Mouse (Mus musculus) neural tube, embryonic 14.5 days (tissue): ENCODE results near the gene Brd2. TPM values are rescaled to one million over a fixed set of nuclear protein-coding genes. Genes with fewer than 3 reads are reported as not detected.
"Not testable (repeated sequence)": the region's sequence is repeated elsewhere in the genome, so short reads cannot be mapped to it uniquely, and the experiment has no call there.

Experiments used
- ATAC-seq: fragments of 200-750 bp; cut with Nextera tagmentation; 2 replicates; pipeline ENCODE4 v1.8.0; 2017; ENCODE audit warnings: low read depth, mild to moderate bottlenecking, moderate TSS enrichment, moderate library complexity
- H3K27ac ChIP-seq: fragments of 300-500 bp; sonication (generic); 2 replicates; pipeline ENCODE4 v1.5.1; 2014; ENCODE audit warnings: low read depth, mild to moderate bottlenecking, control low read depth, low read length, moderate library complexity, mixed read lengths
- H3K27me3 ChIP-seq: fragments of 300-500 bp; sonication (generic); 2 replicates; pipeline ENCODE4 v1.6.1; 2014; ENCODE audit warnings: low read length; ENCODE audit not compliant: control insufficient read depth, insufficient read depth
- H3K36me3 ChIP-seq: fragments of 300-500 bp; sonication (generic); 2 replicates; pipeline ENCODE4 v1.6.1; 2014; ENCODE audit warnings: low read length, mixed read lengths; ENCODE audit not compliant: control insufficient read depth, insufficient read depth
- H3K4me1 ChIP-seq: fragments of 300-500 bp; sonication (generic); 2 replicates; pipeline ENCODE4 v1.6.1; 2014; ENCODE audit warnings: low read length; ENCODE audit not compliant: control insufficient read depth, insufficient read depth
- H3K4me2 ChIP-seq: fragments of 300-500 bp; sonication (generic); 2 replicates; pipeline ENCODE4 v1.6.1; 2014; ENCODE audit warnings: mild to moderate bottlenecking, low read depth, low read length, control low read depth
- H3K4me3 ChIP-seq: fragments of 300-500 bp; sonication (generic); 2 replicates; pipeline ENCODE4 v1.5.1; 2014; ENCODE audit warnings: low read depth, low read length, control low read depth, mixed read lengths
- H3K9ac ChIP-seq: fragments of 300-500 bp; sonication (generic); replicated peaks from 2 replicates; pipeline ENCODE4 v1.6.1; 2014; ENCODE audit warnings: low read depth, mild to moderate bottlenecking, control low read depth, low read length, mixed read lengths
- H3K9me3 ChIP-seq: fragments of 300-500 bp; sonication (generic); 2 replicates; pipeline ENCODE4 v1.6.1; 2016; ENCODE audit warnings: low read length; ENCODE audit not compliant: control insufficient read depth
- WGBS: fragments of 180-500 bp; shearing (Covaris S2); extraction: QIAGEN DNeasy Blood & Tissue Kit; methylation state at CpG from one replicate; pipeline ENCODE4 v1.1.7; 2014; 5-methylcytosine and 5-hydroxymethylcytosine counted together
- polyA plus RNA-seq: library from polyadenylated mRNA; unstranded; fragments of >200 nt; fragmentation: Nextera tagmentation; extraction: Ambion mirVana; gene quantifications from 2 replicates; pipeline ENCODE4 v1.2.1, GENCODE M21; 2014

The Brd2 gene
- polyA plus RNA-seq, 1 experiment from 2014 or later = 160 TPM

GRCm38 (mm10) chr17:34144960-34145371 is 22.5 kb upstream of the Brd2 start:
- Histone ChIP-seq H3K9ac (no peak overlapping the region), H3K9me3 (no peaks in the 10 kb centered on the region), H3K4me1 (no peaks in the 10 kb centered on the region), H3K36me3 (no peaks in the 10 kb centered on the region), H3K27ac (no peak overlapping the region), H3K4me3 (no peak overlapping the region), H3K27me3 (peaks cover 5% of the 10 kb centered on the region; the same call in 1 of the 2 replicates), H3K4me2 (no peak overlapping the region)
- ATAC-seq = no peak
- 73% methylated on average over 3 of the region's 3 CpGs for WGBS

DNA sequence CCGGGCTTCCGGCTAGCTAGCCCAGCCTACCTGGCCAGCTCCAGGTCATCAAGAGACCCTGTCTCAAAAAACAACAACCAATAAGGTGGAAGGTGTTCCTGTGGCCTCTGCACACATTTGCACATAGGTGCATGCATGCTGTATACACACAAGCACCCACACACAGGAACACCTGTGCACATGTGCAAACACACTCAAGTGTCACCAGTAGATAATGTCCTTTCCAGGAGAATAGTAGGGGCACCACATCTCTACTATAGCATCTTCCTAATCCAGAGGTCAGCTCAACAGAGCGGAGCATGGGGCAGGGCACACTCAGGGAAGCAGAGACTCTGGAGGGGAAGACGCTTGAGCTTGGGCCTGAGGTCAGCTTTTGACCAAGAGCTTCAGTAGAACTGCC is 21.8 kb upstream of the Brd2 start:
- H3K4me3 ChIP-seq, H3K9ac ChIP-seq, H3K27ac ChIP-seq, H3K9me3 ChIP-seq, H3K4me2 ChIP-seq, H3K4me1 ChIP-seq, ATAC-seq, H3K36me3 ChIP-seq: not testable (repeated sequence)
- 88% methylated on average over 4 of the region's 4 CpGs for WGBS
- peaks cover 10% of the 10 kb centered on the region for H3K27me3 ChIP-seq

GRCm38 (mm10) chr17:34143461-34143860 is 21.0 kb upstream of the Brd2 start:
- peaks cover 18% of the 10 kb centered on the region for H3K27me3 ChIP-seq
- no peaks in the 10 kb centered on the region for H3K36me3 ChIP-seq
- 70% methylated on average over 3 of the region's 5 CpGs for WGBS
- H3K9me3 ChIP-seq = no peaks in the 10 kb centered on the region
- 0 out of 2 replicates have a peak, but pooled peaks cover 3% of the 10 kb centered on the region for H3K4me1 ChIP-seq
- no peak for ATAC-seq
- H3K27ac ChIP-seq = no peak overlapping the region
- H3K4me2 ChIP-seq = no peak overlapping the region
- no peak overlapping the region for H3K9ac ChIP-seq
- no peak overlapping the region for H3K4me3 ChIP-seq

DNA sequence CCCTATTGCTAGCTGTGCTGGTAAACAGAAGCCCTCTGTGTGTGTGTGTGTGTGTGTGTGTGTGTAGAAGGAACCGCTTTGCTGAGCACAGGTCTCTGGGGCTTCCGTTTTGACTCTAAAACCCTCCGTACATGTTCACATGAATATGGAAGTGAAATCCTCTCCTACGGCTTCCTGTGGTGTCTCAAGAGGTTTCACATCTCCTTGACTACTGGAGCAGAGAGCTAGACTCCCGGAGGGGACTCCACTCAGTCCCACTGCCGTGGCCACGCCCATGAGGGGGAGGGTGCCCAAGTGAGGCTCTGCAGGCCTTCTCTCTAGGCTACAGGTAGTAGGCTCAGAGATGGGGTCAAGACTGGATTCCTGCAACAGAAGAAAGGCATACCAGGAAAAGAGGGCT is 20.6 kb upstream of the Brd2 start, which contains the start of gene H2-DMb2:
TSS of gene H2-DMb2 (plus strand) at position 275 of the 400 bp plus-strand sequence.
- Histone ChIP-seq H3K4me2 (no peak within 1 kb of the TSS), H3K4me1 (0 out of 2 replicates have a peak, but pooled peaks cover 3% of the 10 kb centered on the region), H3K27ac (no peak within 1 kb of the TSS), H3K36me3 (no peaks in the 10 kb centered on the region), H3K4me3 (no peak within 1 kb of the TSS), H3K27me3 (peaks cover 21% of the 10 kb centered on the region), H3K9ac (no peak within 1 kb of the TSS), H3K9me3 (no peaks in the 10 kb centered on the region)
- 39% methylated on average over 7 of the region's 7 CpGs for WGBS
- ATAC-seq = no peak

- Histone ChIP-seq H3K27ac (no peak overlapping the region), H3K4me1 (0 out of 2 replicates have a peak, but pooled peaks cover 3% of the 10 kb centered on the region), H3K9me3 (no peaks in the 10 kb centered on the region), H3K4me2 (no peak overlapping the region), H3K9ac (no peak overlapping the region), H3K4me3 (no peak overlapping the region), H3K36me3 (no peaks in the 10 kb centered on the region), H3K27me3 (peaks cover 21% of the 10 kb centered on the region)
- no peak for ATAC-seq
- WGBS = 82% methylated on average over 7 of the region's 7 CpGs
Observed at GRCm38 (mm10) chr17:34142456-34143010, 20.1 kb upstream of the Brd2 start.

GRCm38 (mm10) chr17:34141448-34141847 is 19.0 kb upstream of the Brd2 start:
- ATAC-seq = no peak
- Histone ChIP-seq H3K36me3 (no peaks in the 10 kb centered on the region), H3K4me2 (no peak overlapping the region), H3K27me3 (peaks cover 21% of the 10 kb centered on the region), H3K9ac (no peak overlapping the region), H3K27ac (no peak overlapping the region), H3K4me3 (no peak overlapping the region), H3K4me1 (0 out of 2 replicates have a peak, but pooled peaks cover 3% of the 10 kb centered on the region), H3K9me3 (no peaks in the 10 kb centered on the region)
- WGBS = 51% methylated on average over 4 of the region's 4 CpGs

DNA sequence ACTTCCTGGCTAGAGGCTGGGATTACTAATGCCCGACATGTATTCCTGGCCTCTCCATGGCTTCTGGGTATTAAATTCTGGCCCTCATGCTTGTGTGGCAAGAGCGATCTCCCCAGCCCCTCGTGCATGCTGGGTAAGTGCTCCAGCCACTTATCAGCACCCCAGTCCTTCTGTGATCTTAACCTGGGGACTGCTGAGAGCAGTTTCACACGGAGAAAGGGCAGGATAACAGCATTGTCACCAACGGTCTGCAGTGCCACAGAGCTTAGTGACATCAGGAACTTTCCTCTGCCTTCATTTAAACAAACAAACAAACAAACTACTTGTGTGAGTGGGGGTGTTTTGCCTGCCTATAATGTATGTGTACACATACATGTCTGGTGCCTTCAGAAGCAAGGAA is 17.8 kb upstream of the Brd2 start:
- no peak overlapping the region for H3K27ac ChIP-seq
- H3K4me3 ChIP-seq = no peak overlapping the region
- H3K27me3 ChIP-seq = peaks cover 21% of the 10 kb centered on the region
- no peak overlapping the region for H3K4me2 ChIP-seq
- no peaks in the 10 kb centered on the region for H3K36me3 ChIP-seq
- no peaks in the 10 kb centered on the region for H3K9me3 ChIP-seq
- 0 out of 2 replicates have a peak, but pooled peaks cover 3% of the 10 kb centered on the region for H3K4me1 ChIP-seq
- H3K9ac ChIP-seq = no peak overlapping the region
- no peak for ATAC-seq
- 12% methylated on average over 5 of the region's 5 CpGs for WGBS

DNA sequence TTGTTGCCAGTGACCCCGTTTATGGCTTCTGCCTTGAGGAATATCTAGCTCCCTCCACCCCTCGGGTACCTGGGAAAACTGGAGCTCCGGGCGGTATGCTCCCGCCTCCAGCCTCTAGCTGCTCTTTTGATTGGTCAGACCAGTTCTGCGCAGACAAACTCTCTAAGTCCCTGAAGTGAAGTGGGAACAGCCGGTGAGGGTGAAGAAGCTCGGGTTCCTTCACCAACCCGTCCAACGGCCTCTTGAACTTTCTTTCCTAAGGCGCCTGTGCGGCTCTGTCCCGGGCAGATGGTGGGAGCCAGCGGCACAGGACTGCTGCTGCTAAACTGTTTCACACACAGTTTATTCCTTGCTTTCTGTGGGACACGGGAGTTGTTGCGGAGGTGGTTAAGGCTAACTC is 17.0 kb upstream of the Brd2 start:
- Histone ChIP-seq H3K9ac (no peak overlapping the region; the same call in 1 of the 2 replicates), H3K27me3 (peaks cover 21% of the 10 kb centered on the region), H3K36me3 (no peaks in the 10 kb centered on the region), H3K4me3 (peak overlapping the region; percentile 18), H3K4me2 (peak overlapping the region; percentile 40), H3K27ac (no peak overlapping the region), H3K9me3 (no peaks in the 10 kb centered on the region), H3K4me1 (0 out of 2 replicates have a peak, but pooled peaks cover 3% of the 10 kb centered on the region)
- WGBS = 1% methylated on average over 16 of the region's 16 CpGs
- ATAC-seq = no peak

DNA sequence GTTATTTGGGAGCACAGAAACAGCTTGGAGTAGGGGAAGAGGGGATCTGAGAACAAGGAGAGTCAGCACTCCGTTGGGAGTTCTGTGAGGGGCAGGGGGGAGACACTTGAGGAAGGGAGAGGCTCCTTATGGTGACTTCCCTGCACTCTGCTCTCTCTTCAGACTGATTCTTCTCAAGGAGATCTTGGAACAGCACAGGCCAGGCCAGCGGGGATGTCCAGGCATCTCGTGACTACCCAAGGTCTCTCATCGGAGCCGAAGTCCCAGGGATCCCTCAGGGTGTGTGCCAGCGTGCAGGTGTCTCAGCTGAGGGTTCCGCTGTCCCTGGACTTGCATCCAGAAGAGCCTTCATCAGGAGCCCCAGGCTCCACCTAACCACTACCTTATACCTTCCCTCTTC is 16.2 kb upstream of the Brd2 start:
- WGBS = 80% methylated on average over 7 of the region's 7 CpGs
- no peak for ATAC-seq
- Histone ChIP-seq H3K4me3 (no peak overlapping the region), H3K9me3 (no peaks in the 10 kb centered on the region), H3K27ac (no peak overlapping the region), H3K9ac (no peak overlapping the region), H3K36me3 (no peaks in the 10 kb centered on the region), H3K27me3 (peaks cover 21% of the 10 kb centered on the region), H3K4me1 (0 out of 2 replicates have a peak, but pooled peaks cover 3% of the 10 kb centered on the region), H3K4me2 (no peak overlapping the region)
